Mouse (Mus musculus) heart, postnatal 25 days (tissue): ENCODE data around the gene Rbbp8nl. TPM values are rescaled to one million over a fixed set of nuclear protein-coding genes. Genes with fewer than 3 reads are reported as not detected.
A peak's percentile ranks its signal among the peaks of the same experiment; 100 is the strongest.

Experiments used
- DNase-seq: peaks from one replicate; pipeline ENCODE4 v3.0.0; 2022; ENCODE audit warnings: low spot score
- intact Hi-C: fragments of 180-260 bp; cut with DNase I; formaldehyde crosslinking; loops from one replicate; pipeline ENCODE4 v1.15.1; 2025
- total RNA-seq, 2 experiments: library from RNA; stranded (reverse); gene quantifications; 2 replicates each; pipeline ENCODE4 v1.2.3; 2021

Gene Rbbp8nl
- total RNA-seq, 2 experiments from 2014 or later = not detected

DNA sequence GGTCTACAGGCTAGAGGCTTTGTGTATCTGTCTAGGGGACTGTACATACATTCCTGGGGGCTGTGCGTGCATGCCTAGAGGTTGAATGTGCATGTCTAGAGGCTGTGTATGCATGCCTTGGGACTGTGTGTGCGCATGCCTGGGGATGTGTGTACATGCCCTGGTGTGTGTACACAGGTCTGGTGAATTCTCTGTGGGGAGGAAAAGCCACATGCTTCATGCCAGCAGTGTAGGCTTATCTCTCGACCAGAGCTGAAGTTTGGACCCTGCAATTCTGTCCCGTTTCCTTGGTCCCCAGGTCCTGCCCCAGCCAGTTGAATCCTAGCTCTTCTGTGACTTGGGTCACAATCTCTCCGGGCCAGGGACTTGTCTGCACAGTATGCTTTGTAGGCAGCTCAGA lies 1.9 kb upstream of the Rbbp8nl start:
- intact Hi-C loops = no loop called here
- DNase-seq = no peak

DNA sequence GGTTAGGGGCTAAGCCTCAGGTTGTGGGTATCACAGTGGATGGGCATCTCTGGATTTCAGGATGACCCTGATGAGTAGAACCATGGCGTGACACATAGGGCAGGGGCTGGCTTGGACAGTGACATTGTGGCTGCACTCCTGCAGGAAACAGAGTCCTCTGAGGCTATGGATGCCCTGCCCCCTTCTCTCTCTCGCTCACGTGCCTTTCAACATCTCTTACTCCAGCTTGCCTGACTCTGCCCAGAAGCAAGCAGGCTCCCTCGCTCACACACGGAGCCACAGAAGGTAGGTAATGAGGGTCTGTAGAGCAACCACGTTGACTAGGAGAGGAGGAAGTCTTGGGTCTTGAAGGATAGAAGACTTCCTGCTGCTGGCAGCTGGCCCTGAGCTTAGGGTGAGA lies 824 bp upstream of the Rbbp8nl start:
- DNase-seq = no peak
- intact Hi-C loops = no loop called here

DNA sequence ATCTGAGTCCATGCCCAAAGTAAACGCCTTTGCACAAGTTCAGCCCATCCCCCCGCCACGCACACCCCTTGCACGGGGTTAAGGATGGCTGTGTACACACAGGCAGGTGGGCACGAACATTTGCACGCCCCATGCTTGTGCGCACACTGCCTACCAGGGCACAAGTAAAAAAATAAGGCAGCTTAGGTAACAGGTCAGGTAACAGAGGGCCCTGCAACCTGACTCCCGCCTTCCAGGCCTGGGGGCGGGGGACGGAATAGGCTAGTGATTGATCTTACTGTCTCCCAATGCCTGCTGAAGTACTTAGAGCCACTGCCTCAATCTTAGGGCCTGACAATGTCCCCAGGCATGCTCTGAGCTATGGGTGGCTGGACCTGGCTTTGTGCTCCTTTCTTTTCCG lies 713 bp downstream of the Rbbp8nl start:
- no peak for DNase-seq
- intact Hi-C loops = no loop called here

DNA sequence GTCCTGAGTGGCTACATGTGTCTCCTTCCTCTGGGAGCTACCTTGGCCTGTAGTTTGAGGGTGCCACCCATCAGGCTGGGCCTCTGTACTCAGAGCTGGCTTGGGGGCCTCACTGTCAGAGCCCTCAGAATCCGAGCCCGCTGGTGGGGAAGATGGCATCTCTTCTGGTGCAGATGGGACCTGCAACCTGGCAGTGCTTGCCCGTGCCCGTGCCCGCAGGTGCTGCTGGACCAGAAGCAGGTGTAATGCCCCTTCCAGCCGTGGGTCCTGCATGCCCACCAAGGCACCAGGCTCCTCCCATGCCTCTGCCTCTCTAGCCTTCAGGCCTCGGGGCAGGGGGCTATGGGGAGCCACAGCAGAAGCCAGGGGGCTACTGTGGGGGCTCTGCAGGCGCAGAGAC lies 10.4 kb downstream of the Rbbp8nl start:
- intact Hi-C loops = loop anchor here (5.0 to 10.0 kb wide), 2 partner anchors 153 to 305 kb away; partner anchors contain the start of genes Mrgbp and Ogfr

DNA sequence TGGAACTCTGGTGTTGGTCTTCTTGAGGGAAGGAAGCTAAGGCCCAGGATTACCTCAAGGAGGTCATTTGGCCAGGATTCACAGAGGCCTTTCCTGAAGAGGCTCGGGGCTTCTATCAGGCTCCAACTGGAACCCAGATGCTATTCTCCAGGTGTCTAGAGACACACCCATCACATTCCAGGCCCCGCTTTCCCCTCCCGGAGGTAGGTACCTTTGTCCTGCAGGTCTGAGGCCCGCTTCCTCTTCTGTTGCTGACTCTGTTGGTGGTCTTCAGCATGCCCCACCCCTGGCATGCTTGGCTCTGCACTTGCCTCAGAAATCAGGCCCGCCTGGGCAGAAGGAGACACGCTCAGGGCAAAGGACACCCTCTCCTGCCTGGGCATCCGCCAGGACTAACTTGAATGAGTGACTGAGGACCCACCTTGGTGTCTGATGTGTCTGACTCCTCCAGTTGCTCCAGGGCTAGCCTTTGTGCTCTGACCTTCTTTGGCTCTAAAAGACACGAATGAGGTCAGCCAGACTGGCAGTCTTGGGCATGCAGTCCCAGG lies 11.8 kb downstream of the Rbbp8nl start:
- intact Hi-C loops = loop anchor here (5.0 to 10.0 kb wide), 2 partner anchors 154 to 307 kb away; partner anchors contain the start of genes Mrgbp and Ogfr
- DNase-seq = no peak

More for the DNA sequence above, 10.4 kb downstream of the Rbbp8nl start:
- no peak for DNase-seq

DNA sequence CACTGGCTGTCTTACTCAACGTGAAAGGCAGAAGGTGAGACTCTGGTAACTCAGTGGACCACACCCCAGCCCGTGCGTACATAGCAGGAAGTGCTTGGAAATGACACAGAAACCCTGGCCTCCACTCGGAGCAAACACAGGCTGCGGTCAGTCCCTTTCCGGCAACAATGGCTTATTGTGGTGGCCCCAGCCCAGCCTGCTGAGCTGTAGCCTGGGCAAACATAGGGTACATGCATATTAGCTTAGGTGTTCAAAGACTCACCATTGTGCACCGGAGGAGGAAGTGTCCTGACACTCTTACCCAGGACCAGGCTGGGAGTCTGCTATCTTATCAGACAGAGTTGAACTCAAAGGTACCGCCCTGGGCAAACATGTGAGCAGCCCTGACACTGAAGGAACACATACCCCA lies 12.8 kb downstream of the Rbbp8nl start:
- DNase-seq = no peak
- intact Hi-C loops = loop anchor here (5.0 to 10.0 kb wide), 2 partner anchors 155 to 308 kb away; partner anchors contain the start of genes Mrgbp and Ogfr

DNA sequence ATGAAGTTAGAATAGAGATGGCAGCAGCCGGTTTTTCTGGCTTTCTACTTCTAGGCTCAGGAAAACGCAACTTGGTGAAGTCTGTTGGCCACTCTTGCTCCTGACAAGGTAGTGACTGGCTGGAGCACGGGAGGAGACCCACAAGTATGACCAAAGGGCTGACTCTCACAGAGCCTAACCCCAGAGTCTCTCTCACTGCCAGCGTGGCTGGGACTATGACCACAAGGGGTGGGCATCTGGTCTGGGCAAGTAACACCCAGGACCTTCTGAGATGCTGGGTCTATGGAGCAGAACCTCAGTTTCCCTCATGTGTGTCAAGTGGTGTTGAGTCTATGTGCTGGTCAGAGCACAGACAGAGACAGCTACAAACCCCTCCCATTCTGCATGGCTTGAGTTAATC lies 13.3 kb downstream of the Rbbp8nl start:
- intact Hi-C loops = loop anchor here (5.0 to 10.0 kb wide), 2 partner anchors 156 to 308 kb away; partner anchors contain the start of genes Mrgbp and Ogfr
- DNase-seq = no peak

DNA sequence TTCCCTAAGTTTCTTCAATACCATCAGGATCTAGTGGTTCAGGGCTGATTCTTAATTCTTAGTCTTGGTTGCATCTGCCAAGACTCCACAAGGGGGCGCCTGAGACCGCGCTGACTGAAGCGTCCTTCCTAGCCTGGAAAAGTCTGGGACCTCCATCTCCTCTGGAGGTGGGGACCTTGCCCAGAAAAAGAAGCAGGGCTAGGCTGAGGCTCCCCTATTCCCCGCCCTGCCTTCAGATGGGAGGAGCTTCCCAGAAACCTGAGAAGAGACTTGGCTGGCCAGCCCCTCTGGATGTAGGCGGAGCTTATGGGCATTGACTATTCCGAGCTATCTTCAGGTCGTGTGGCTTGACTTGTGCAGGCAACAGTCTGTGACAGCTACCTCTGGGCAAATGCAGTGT lies 13.8 kb downstream of the Rbbp8nl start:
- peak; percentile 77 for DNase-seq
- intact Hi-C loops = loop anchor here (1.0 to 10.0 kb wide), 3 partner anchors 71 to 309 kb away; partner anchors contain the start of genes Mrgbp and Ogfr

DNA sequence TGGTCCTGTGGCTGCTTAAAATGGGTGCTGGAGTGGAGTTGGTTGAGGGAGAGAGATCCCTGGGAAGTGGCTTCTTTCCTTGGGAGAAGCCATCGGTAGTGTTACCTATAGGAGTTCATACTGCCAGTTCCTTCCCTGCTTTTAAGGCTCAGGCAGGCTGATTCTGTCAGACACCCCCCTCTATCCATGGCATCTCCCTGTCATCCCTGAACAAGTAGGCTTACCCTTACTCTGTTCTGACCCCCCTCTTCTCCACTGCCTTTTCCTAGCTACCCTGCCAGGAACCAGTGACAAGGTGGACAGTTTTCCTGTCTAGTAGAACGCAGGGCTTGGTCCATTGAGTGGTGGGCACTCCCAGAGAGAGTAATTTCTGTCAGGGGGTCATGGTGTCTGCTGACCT lies 15.2 kb downstream of the Rbbp8nl start:
- DNase-seq = no peak
- intact Hi-C loops = loop anchor here (10.0 kb wide), 1 partner anchor 310 kb away; the partner anchor contains the start of genes Mrgbp and Ogfr

DNA sequence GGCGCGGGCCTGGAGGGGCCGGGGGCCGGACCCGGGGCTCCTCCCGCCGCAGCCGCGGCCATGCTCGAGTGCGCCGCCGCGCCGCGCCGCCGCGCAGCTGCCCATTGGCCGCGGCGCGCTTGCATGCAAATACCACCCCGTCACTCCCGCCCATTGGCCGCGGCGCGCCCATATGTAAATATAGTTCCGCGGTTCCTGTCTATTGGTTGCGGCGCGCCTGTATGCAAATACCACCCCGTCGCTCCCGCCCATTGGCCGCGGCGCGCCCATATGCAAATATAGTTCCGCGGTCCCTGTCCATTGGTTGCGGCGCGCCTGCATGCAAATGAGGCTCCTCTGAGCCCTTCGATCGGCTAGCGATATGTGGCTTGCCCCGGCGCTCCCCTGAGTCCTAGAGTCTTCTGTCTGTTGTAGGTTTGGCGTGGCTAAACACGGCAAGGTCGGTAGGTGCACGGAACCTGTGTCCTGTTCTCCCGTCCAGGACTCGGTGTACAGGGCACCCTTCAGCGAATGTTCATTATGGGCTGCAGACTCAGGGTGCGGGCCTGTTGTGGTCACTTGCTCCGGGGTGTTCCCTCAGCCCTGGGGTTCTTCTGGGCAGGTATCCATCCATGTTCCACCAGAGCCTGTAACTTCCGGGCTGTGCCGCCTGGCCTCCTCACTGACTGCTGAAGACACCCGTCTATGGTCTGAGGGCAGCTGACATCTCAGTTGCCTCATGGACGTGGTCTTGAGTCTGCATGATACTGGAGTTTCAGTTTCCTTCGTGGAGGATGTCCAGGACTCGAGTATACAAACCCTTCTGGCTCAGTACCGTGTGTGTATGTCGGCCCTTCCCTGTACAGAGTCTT lies 16.1 kb downstream of the Rbbp8nl start, which contains the start of gene Cables2:
Cables2 (minus strand) TSS at position 103 of the 851 bp plus-strand sequence.
- intact Hi-C loops = loop anchor here (10.0 kb wide), 1 partner anchor 311 kb away; the partner anchor contains the start of genes Mrgbp and Ogfr

DNA sequence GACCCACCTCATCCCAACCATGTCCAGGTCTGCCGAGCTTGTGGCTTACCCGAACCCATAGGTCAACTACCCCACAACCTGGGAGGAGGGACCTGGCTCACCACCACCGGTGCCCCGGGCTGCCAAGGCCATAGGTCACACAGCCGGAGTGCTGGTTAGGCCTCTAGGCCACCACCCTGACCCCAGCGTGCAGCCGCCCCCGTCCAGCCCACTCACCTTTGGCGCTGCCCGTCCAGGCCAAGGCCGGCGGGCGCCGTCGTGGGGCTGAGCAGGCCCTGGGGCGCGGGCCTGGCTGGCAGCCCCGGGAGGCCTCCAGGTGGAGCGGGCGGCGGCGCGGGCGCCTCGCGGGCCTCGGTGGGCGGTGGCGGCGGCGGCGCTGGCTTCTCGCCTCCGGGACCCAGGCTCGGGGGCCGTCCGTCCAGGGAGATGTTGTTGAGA lies 16.8 kb downstream of the Rbbp8nl start:
- peak; percentile 42 for DNase-seq
- intact Hi-C loops = loop anchor here (10.0 kb wide), 1 partner anchor 312 kb away; the partner anchor contains the start of genes Mrgbp and Ogfr

More for the DNA sequence above, 16.1 kb downstream of the Rbbp8nl start, which contains the start of gene Cables2:
- DNase-seq = peak; percentile 91

DNA sequence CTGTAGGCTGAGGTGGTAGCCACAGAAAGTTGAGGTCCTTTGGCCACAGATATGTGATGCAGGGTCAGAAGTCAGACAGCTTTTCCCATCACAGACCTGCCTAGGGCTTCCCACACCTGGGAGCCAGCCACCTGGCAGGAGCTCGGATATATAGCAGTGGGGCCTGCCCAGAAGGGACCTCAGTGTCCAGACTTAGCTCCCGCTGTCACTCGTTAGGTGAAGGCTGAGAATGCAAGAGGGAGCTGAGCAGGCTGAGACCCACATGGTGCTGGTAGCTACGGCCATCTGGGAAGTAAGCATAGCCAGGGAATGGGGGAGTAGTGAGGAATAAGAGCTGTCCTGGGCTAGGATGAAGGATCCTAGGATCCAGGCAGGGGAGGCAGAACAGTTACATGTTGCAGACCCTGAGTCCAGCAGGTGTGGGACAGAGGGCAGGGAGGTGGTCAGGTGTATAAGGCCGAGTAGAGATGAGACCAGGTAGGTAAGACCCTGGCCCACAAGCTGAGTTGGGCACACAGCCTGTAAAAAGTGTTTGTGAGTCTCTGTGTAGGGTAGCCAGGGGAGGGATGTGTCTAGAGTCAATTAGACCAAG lies 17.8 kb downstream of the Rbbp8nl start:
- DNase-seq = no peak
- intact Hi-C loops = loop anchor here (10.0 kb wide), 1 partner anchor 313 kb away; the partner anchor contains the start of genes Mrgbp and Ogfr

DNA sequence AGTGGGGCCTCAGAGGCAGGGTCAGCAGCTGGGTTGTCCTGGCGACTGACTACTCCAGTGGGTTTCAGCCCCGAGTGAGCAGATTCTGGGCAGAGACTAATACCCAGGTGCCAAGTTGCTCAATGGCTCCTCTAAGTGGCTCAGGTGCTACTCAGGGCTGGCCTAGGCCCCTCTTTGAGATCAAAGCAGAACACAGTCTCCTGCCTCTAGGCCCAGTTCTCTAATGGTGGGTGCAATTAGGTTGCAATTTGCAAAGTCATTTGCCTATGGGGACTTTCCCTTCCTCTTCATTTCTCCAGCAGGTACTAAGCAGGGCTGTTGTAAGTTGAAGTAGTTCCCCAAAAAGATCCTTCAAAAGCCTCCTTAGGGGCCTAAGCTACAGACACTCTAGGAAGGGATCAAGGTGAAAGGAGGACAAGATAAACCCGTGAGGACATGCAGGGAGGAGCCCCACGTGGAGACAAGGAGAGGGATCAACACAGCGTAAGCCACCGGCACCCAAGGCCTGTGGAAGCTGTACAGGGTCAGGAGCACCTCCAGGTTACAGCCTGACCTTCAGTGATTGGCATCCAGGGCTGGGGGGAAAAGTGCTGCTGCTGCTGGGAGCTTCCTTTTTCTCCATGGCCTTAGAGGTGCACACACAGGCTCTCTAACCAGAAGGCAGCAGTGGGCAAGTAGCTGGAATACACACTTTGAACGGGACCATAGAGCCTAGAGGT lies 19.0 kb downstream of the Rbbp8nl start:
- intact Hi-C loops = loop anchor here (10.0 kb wide), 1 partner anchor 314 kb away; the partner anchor contains the start of genes Mrgbp and Ogfr
- no peak for DNase-seq

DNA sequence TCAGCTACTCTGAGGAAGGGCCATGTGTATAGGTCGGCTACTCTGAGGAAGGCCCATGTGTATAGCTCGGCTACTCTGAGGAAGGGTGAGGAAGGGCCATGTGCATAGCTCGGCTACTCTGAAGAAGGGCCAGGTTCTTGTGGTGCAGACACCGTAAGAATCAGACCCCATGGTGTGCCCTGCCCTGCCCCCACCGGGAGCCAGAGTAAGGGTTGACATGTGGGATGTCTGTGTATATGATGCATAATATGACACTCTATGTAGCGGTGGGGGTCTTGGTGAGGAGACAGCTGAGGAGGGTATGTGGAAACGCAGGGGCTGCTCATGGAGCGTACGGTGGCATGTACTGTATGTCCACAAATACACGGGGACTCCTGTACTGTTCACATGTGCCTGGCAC lies 20.4 kb downstream of the Rbbp8nl start:
- DNase-seq = no peak
- intact Hi-C loops = loop anchor here (10.0 kb wide), 1 partner anchor 435 kb away; the partner anchor contains the start of gene Dido1

DNA sequence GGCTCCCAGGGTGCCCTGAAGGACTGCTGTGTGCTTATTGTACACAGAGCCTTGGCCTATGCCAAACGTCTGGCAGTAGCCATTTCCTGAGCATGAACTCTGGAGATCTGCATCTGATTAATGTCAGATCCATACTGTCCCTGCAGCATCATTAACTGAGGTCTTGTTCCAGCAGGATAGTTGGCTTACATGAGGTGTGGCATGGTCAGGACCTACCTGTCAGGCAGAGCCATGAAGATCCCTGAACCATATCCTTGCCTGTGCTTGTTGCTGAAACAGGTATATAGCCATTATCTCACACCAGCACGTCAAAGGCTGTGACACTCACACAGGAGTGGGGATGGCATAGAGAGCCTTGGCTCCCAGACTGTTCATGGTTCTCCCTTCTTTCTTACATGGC lies 21.7 kb downstream of the Rbbp8nl start:
- intact Hi-C loops = loop anchor here (10.0 kb wide), 1 partner anchor 437 kb away; the partner anchor contains the start of gene Dido1
- DNase-seq = no peak

DNA sequence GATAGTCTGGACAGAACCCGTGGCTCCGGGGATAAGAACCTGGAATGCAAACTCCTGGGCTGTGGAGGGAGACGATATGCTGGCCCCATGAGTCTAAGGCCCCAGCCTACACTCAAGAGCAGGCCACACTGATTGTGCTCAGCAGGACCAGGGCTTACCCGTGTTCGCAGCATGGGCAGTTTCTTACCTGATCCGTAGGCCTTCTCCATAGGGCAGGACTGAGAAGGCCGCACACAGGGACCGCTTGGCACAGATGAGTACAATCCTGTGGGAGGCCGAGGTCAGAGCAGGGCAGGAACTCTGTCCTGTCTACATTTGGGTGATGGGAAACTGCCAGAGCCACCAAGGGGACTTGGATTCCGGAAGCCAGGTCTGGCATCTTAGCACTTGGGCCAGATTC lies 26.8 kb downstream of the Rbbp8nl start:
- DNase-seq = no peak
- intact Hi-C loops = loop anchor here (10.0 kb wide), 1 partner anchor 442 kb away; the partner anchor contains the start of gene Dido1

DNA sequence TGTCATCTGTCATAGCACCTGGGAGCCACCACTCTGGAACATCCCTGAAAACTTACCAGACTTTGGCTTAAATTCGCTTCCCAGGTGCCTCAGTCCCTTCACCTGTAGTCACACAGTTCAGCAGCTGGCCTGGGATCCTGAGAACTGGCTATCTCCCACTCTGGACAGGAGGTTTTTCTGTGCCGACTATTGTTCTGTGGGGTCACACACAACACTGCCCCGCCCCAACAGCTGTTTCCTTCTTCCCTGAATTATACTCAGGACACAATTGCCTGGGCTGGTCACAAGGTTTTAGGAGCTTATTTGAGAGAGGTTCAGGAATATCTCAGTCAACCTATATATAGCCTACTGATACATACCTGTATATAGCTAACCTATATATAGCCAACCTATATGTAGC lies 27.2 kb downstream of the Rbbp8nl start:
- DNase-seq = peak; percentile 48
- intact Hi-C loops = loop anchor here (10.0 kb wide), 1 partner anchor 442 kb away; the partner anchor contains the start of gene Dido1

DNA sequence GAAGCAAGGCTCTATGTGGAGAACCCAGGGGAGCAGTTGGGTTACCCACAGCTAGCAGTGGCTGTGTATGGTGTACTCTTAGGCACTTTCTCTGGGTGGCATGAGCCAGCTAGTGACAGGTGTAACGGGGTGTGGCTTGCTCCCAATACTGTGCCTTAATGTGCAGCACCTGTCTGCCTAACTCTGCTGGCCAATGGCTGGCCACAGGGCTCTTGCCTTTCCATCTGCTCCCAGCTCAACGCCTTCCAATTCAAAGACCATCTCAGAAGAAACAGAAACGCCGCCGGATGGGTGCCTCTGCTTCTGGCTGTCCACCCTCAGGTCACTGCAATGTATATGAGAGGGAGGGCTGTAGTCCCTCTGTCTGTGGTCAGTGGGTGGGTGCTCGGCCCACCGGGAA lies 27.8 kb downstream of the Rbbp8nl start:
- intact Hi-C loops = loop anchor here (10.0 kb wide), 1 partner anchor 443 kb away; the partner anchor contains the start of gene Dido1
- no peak for DNase-seq
